Mouse (Mus musculus) spleen, adult 2 months (tissue): ENCODE results near the gene Mylk4. TPM values are rescaled to one million over a fixed set of nuclear protein-coding genes. Genes with fewer than 3 reads are reported as not detected.

ENCODE experiments used
- DNase-seq, 2 experiments: peaks; one replicate each; pipeline versions ENCODE4 v3.0.0 to v3.0.0-alpha.2; 2012 to 2021; ENCODE audit warnings: low spot score in 2 of 2, low read depth in 1 of 2
- H3K27ac ChIP-seq: fragments of 200-500 bp; 2 replicates; pipeline ENCODE4 v1.5.1; 2012; ENCODE audit warnings: low read length, inconsistent platforms; ENCODE audit not compliant: insufficient read depth
- H3K27me3 ChIP-seq: fragments of 200-500 bp; 2 replicates; pipeline ENCODE4 v1.6.1; 2012; ENCODE audit warnings: mild to moderate bottlenecking, moderate library complexity, low read length, inconsistent platforms; ENCODE audit not compliant: control insufficient read depth, insufficient read depth
- H3K36me3 ChIP-seq: fragments of 200-500 bp; 2 replicates; pipeline ENCODE4 v1.6.1; 2012; ENCODE audit warnings: mild to moderate bottlenecking, low read length, inconsistent platforms; ENCODE audit not compliant: control insufficient read depth, insufficient read depth
- H3K4me1 ChIP-seq: fragments of 200-500 bp; 2 replicates; pipeline ENCODE4 v1.6.1; 2011; ENCODE audit warnings: inconsistent platforms; ENCODE audit not compliant: control insufficient read depth, insufficient read depth, insufficient read length
- H3K4me3 ChIP-seq: fragments of 200-500 bp; 2 replicates; pipeline ENCODE4 v1.5.1; 2011; ENCODE audit warnings: mild to moderate bottlenecking, inconsistent platforms; ENCODE audit not compliant: insufficient read depth, insufficient read length; ENCODE audit errors: extremely low read depth
- CTCF ChIP-seq: fragments of 200-500 bp; IDR thresholded peaks from 2 replicates; pipeline ENCODE4 v1.5.1; 2011; ENCODE audit warnings: mild to moderate bottlenecking, inconsistent platforms; ENCODE audit not compliant: insufficient read depth, insufficient read length, insufficient replicate concordance; ENCODE audit errors: extremely low read depth
- POLR2A ChIP-seq: fragments of 200-500 bp; IDR thresholded peaks from 2 replicates; pipeline ENCODE4 v1.6.1; 2011; ENCODE audit warnings: low read depth, low read length, inconsistent platforms
- WGBS: fragments of 180-500 bp; shearing (Covaris S2); methylation state at CpG from one replicate; pipeline ENCODE4 v1.1.7; 2018; 5-methylcytosine and 5-hydroxymethylcytosine counted together
- polyA plus RNA-seq: library from polyadenylated mRNA; depleted of rRNA; stranded (reverse); fragments of >200 nt; gene quantifications from 2 replicates; pipeline ENCODE4 v1.2.3, GENCODE M21; 2012

Mylk4 gene
- polyA plus RNA-seq, 1 experiment, result not detected

- Histone ChIP-seq H3K4me1 (no peaks in the 10 kb centered on the region), H3K36me3 (no peaks in the 10 kb centered on the region), H3K4me3 (no peak overlapping the region), H3K27ac (no peak overlapping the region), H3K27me3 (no peaks in the 10 kb centered on the region)
- no peak for TF ChIP-seq POLR2A
- TF ChIP-seq CTCF, result no peak
- no peak for DNase-seq
- WGBS, result 88% methylated on average over 1 of the region's 1 CpGs
Measured at GRCm38 (mm10) chr13:32699376-32699775, 84.4 kb downstream of the Mylk4 start.

DNA sequence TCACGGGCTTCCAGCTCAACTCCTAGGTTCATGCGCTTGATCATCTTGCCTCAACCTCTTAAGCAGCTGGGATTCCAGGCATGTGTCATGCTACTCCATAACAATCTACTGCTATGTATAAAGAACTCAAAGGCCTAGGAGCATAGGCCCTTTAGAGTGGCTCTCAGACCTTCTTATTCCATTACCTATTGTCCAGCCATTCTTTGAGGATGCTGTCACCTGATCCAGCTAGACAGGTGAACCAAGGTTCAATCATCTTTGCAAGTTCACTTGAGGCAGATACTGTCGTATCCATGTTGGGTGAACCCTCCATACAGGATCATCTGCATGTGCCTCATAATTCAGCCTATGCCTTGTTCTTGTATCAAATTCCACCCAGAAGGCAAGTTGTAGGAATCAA, 84.8 kb downstream of the Mylk4 start:
- H3K27ac ChIP-seq, result no peak overlapping the region
- no peaks in the 10 kb centered on the region for H3K4me1 ChIP-seq
- H3K27me3 ChIP-seq, result no peaks in the 10 kb centered on the region
- 89% methylated on average over 3 of the region's 3 CpGs for WGBS
- no peaks in the 10 kb centered on the region for H3K36me3 ChIP-seq
- no peak for DNase-seq
- TF ChIP-seq POLR2A (no peak), CTCF (no peak)
- H3K4me3 ChIP-seq, result no peak overlapping the region

DNA sequence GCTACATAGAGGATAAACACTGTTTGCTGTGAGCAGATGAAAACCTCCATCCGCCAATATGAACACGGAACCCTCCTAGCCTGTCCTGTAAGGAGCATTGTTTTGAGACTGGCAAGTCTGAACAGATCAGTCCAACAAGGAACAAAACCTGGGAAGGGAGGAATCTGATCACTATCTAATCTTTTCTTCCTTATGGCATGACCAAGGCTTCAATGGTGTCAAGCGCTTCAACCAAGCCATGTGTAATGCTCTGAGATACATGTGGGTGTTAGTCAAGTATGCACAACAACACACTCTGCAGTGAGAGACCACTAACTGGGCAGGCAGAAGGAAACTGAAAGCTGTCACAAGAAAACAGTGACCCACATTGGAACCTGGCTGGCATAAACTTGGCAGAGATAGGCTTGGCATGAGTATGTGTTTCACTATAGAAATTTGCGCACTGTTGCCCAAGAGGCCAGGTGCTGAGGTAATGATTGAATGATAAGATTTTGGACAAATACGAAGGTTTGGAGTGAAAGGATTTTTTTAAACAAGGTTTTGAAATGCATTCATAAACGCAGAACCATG, 89.8 kb downstream of the Mylk4 start:
- Histone ChIP-seq H3K27me3 (no peaks in the 10 kb centered on the region), H3K4me3 (no peak overlapping the region), H3K27ac (no peak overlapping the region), H3K36me3 (no peaks in the 10 kb centered on the region), H3K4me1 (no peaks in the 10 kb centered on the region)
- TF ChIP-seq POLR2A, result no peak
- TF ChIP-seq CTCF, result no peak
- no peak for DNase-seq
- 91% methylated on average over 6 of the region's 6 CpGs for WGBS

GRCm38 (mm10) chr13:32692563-32692962, 91.2 kb downstream of the Mylk4 start:
- Histone ChIP-seq H3K4me1 (no peaks in the 10 kb centered on the region), H3K27ac (no peak overlapping the region), H3K36me3 (no peaks in the 10 kb centered on the region), H3K4me3 (no peak overlapping the region), H3K27me3 (no peaks in the 10 kb centered on the region)
- no peak for TF ChIP-seq CTCF
- no peak for TF ChIP-seq POLR2A
- WGBS, result 58% methylated on average over 1 of the region's 1 CpGs
- no peak for DNase-seq

DNA sequence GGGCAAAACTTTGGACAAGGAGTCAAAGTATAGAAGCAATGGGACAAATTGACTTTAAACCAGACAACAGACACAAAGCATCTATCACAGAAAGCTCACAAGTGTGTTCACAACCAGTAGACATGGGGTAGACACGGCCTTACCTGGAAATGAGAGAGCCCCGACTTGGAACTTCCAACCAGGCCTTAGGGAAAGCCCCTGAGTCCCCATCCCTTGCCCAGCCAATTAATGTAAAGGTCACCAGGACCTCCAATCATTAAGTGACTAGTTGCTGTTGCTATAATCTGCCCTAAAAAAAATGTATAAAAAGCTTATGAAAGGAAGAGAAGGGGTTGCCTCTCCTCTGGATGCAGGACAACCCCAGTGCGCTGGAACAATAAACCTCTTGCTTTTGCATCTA, 93.5 kb downstream of the Mylk4 start:
- H3K36me3 ChIP-seq, result no peaks in the 10 kb centered on the region
- no peaks in the 10 kb centered on the region for H3K27me3 ChIP-seq
- no peaks in the 10 kb centered on the region for H3K4me1 ChIP-seq
- no peak overlapping the region for H3K4me3 ChIP-seq
- TF ChIP-seq POLR2A, result no peak
- TF ChIP-seq CTCF, result no peak
- WGBS, result 89% methylated on average over 3 of the region's 3 CpGs
- no peak for DNase-seq
- no peak overlapping the region for H3K27ac ChIP-seq

DNA sequence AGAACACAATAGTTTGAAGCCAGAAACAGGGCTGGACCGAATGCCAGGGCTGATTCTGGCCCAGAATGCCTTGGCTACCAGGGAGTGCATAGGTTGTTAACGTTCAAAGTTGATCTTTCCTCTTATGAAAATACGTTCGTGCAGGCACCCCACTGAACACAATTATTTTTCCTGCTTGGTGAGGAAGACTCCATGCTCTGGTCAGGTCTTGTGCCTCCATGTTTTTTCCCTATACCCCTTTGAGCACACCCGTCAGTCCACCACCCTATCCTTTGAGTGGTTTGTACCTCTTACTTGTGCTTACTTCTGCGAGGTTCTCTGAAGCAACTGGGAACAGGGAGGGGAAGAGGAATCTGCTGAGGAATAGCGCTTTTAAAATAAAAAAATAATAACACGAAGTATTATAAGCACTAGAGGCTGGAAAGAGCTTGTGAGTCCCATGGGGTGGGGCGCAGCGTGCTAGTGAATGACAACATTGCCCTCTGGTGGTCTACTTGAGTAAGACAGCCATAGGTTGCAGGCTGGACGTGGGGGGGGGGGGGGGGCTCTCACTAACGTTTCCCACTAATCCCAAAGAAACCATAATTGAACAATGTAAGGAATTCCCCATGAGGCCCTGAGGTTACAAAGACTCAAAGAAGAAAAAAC, 102.8 kb downstream of the Mylk4 start:
- no peak for TF ChIP-seq POLR2A
- TF ChIP-seq CTCF, result peak; percentile 59; the same call in 1 of the 2 replicates
- Histone ChIP-seq H3K27me3 (no peaks in the 10 kb centered on the region), H3K27ac (no peak overlapping the region), H3K4me3 (no peak overlapping the region), H3K36me3 (no peaks in the 10 kb centered on the region), H3K4me1 (no peaks in the 10 kb centered on the region)
- 32% methylated on average over 12 of the region's 12 CpGs for WGBS
- DNase-seq, result peak; percentile 34 to 52

GRCm38 (mm10) chr13:32680121-32680551, 103.6 kb downstream of the Mylk4 start:
- no peak for DNase-seq
- TF ChIP-seq CTCF, result no peak
- TF ChIP-seq POLR2A, result no peak
- Histone ChIP-seq H3K4me3 (no peak overlapping the region), H3K27me3 (no peaks in the 10 kb centered on the region), H3K36me3 (no peaks in the 10 kb centered on the region), H3K4me1 (no peaks in the 10 kb centered on the region), H3K27ac (no peak overlapping the region)
- 40% methylated on average over 12 of the region's 12 CpGs for WGBS
